Mouse (Mus musculus) CH12.LX (cell line): Measurements from ENCODE around the gene Wwc2. TPM values are rescaled to one million over a fixed set of nuclear protein-coding genes. Genes with fewer than 3 reads are reported as not detected.

Experiments used
- DNase-seq: peaks from one replicate; pipeline ENCODE4 v3.0.0-alpha.2; 2013; ENCODE audit errors: extremely low read depth
- H3K27ac ChIP-seq: 2 replicates; pipeline ENCODE4 v1.5.1; 2012; ENCODE audit warnings: low read depth, mild to moderate bottlenecking, control low read depth, moderate library complexity; ENCODE audit not compliant: insufficient read depth
- H3K27me3 ChIP-seq: replicated peaks from 2 replicates; pipeline ENCODE3; 2012; ENCODE audit warnings: inconsistent platforms
- H3K36me3 ChIP-seq, 2 experiments: replicated peaks in 1 of 2; 2 replicates each; pipeline versions ENCODE3 to v1.6.1; 2012; ENCODE audit warnings: inconsistent platforms in 1 of 2, low read length in 1 of 2, mild to moderate bottlenecking in 1 of 2, mixed read lengths in 1 of 2, moderate library complexity in 1 of 2; ENCODE audit not compliant: control insufficient read depth in 1 of 2, insufficient read depth in 1 of 2
- H3K4me1 ChIP-seq, 2 experiments: 2 replicates each; pipeline ENCODE4 v1.6.1; 2012; ENCODE audit warnings: inconsistent platforms in 1 of 2, moderate library complexity in 1 of 2; ENCODE audit not compliant: insufficient read depth in 2 of 2, control insufficient read depth in 1 of 2
- H3K4me2 ChIP-seq: 2 replicates; pipeline ENCODE4 v1.6.1; 2012; ENCODE audit warnings: low read depth, mild to moderate bottlenecking, control low read depth; ENCODE audit not compliant: poor library complexity, insufficient read depth, severe bottlenecking
- H3K4me3 ChIP-seq, 3 experiments: fragments of 150-350 bp in 1 of 3; sonication (generic) in 1 of 3; replicated peaks in 1 of 3; 2 replicates each; pipeline versions ENCODE3 to v1.5.1; 2011 to 2012; ENCODE audit warnings: low read depth in 2 of 3, low read length in 2 of 3, mild to moderate bottlenecking in 2 of 3, moderate library complexity in 2 of 3, control low read depth in 1 of 3, improper control_type of control experiment in 1 of 3, inconsistent platforms in 1 of 3, mixed read lengths in 1 of 3; ENCODE audit not compliant: poor library complexity in 1 of 3
- H3K79me2 ChIP-seq: replicated peaks from 2 replicates; pipeline ENCODE4 v1.6.1; 2012; ENCODE audit warnings: mild to moderate bottlenecking, moderate library complexity; ENCODE audit not compliant: control insufficient read depth, poor library complexity, insufficient read depth, severe bottlenecking; ENCODE audit errors: extremely low read depth
- H3K9ac ChIP-seq: 2 replicates; pipeline ENCODE4 v1.6.1; 2012; ENCODE audit warnings: low read depth, mild to moderate bottlenecking, control low read depth, moderate library complexity; ENCODE audit not compliant: insufficient read depth
- H3K9me3 ChIP-seq: replicated peaks from 2 replicates; pipeline ENCODE3; 2012; ENCODE audit warnings: low read length, inconsistent platforms, mixed read lengths
- CHD1 ChIP-seq: IDR thresholded peaks from 2 replicates; pipeline ENCODE4 v1.6.1; 2012; ENCODE audit warnings: low read depth, low read length, improper control_type of control experiment, inconsistent platforms
- CTCF ChIP-seq, 2 experiments: IDR thresholded peaks in 1 of 2; conservative IDR thresholded peaks in 1 of 2; 2 replicates each; pipeline ENCODE4 v1.5.1; 2011 to 2012; ENCODE audit warnings: low read depth in 2 of 2, low read length in 2 of 2, improper control_type of control experiment in 1 of 2, inconsistent platforms in 1 of 2, mild to moderate bottlenecking in 1 of 2, moderate library complexity in 1 of 2
- ETS1 ChIP-seq: conservative IDR thresholded peaks from 2 replicates; pipeline ENCODE4 v1.6.1; 2012; ENCODE audit warnings: low read depth, mild to moderate bottlenecking, inconsistent platforms, low read length, improper control_type of control experiment, moderate library complexity
- IRF4 ChIP-seq: IDR thresholded peaks from 2 replicates; pipeline ENCODE4 v1.6.1; 2014; ENCODE audit warnings: low read depth, mild to moderate bottlenecking, inconsistent platforms, low read length, improper control_type of control experiment
- MEF2A ChIP-seq: IDR thresholded peaks from 2 replicates; pipeline ENCODE4 v1.6.1; 2014; ENCODE audit warnings: low read depth, mild to moderate bottlenecking, inconsistent platforms, low read length, improper control_type of control experiment, borderline replicate concordance
- NELFE ChIP-seq: IDR thresholded peaks from 2 replicates; pipeline ENCODE4 v1.6.1; 2011; ENCODE audit warnings: low read depth, low read length, improper control_type of control experiment
- PAX5 ChIP-seq: IDR thresholded peaks from 2 replicates; pipeline ENCODE4 v1.6.1; 2012; ENCODE audit warnings: low read length, inconsistent platforms, mixed read lengths
- SIN3A ChIP-seq: IDR thresholded peaks from 2 replicates; pipeline ENCODE4 v1.6.1; 2012; ENCODE audit warnings: low read length, improper control_type of control experiment, inconsistent platforms
- SMC3 ChIP-seq: IDR thresholded peaks from 2 replicates; pipeline ENCODE4 v1.6.1; 2011; ENCODE audit warnings: low read depth, low read length, improper control_type of control experiment
- TCF12 ChIP-seq: IDR thresholded peaks from 2 replicates; pipeline ENCODE4 v1.6.1; 2014; ENCODE audit warnings: low read depth, mild to moderate bottlenecking, inconsistent platforms, low read length, improper control_type of control experiment
- USF2 ChIP-seq: conservative IDR thresholded peaks from 2 replicates; pipeline ENCODE4 v1.6.1; 2011; ENCODE audit warnings: low read depth, low read length, improper control_type of control experiment
- ZMIZ1 ChIP-seq: IDR thresholded peaks from 2 replicates; pipeline ENCODE4 v1.6.1; 2012; ENCODE audit warnings: low read depth, mild to moderate bottlenecking, inconsistent platforms, low read length, improper control_type of control experiment
- dilution Hi-C: fragments of 300-500 bp; cut with MboI; formaldehyde crosslinking; loops from 2 replicates; pipeline ENCODE4 v1.14.3; 2020; ENCODE audit warnings: low sequenced_read_pairs; ENCODE audit not compliant: extremely low pct_unique_long_range_greater_than_20kb, extremely low pct_ligation_motif_present
- in situ Hi-C: fragments of 300-500 bp; cut with MboI; formaldehyde crosslinking; loops from 3 replicates; pipeline ENCODE4 v1.14.3; 2019; ENCODE audit warnings: low sequenced_read_pairs, low pct_ligation_motif_present, low pct_unique_long_range_greater_than_20kb, mixed read lengths
- polyA plus RNA-seq: library from polyadenylated mRNA; unstranded; fragments of >175 nt; gene quantifications from 2 replicates; pipeline ENCODE4 v1.2.1, GENCODE M21; 2012; ENCODE audit warnings: low read depth; ENCODE audit not compliant: insufficient read length
- total RNA-seq, 2 experiments: library from RNA; depleted of rRNA; stranded (reverse); fragments of 300-350 nt in 1 of 2; fragments of >200 nt in 1 of 2; gene quantifications; 2 replicates each; pipeline ENCODE4 v1.2.3; 2012 to 2014

The Wwc2 gene
- total RNA-seq (2012; rRNA removed) = 0.04 TPM in 2 replicates
- 0.32 and 0.38 TPM in 2 replicates for total RNA-seq (2014; rRNA removed)
- polyA plus RNA-seq = 0.80 and 1.1 TPM in 2 replicates

DNA sequence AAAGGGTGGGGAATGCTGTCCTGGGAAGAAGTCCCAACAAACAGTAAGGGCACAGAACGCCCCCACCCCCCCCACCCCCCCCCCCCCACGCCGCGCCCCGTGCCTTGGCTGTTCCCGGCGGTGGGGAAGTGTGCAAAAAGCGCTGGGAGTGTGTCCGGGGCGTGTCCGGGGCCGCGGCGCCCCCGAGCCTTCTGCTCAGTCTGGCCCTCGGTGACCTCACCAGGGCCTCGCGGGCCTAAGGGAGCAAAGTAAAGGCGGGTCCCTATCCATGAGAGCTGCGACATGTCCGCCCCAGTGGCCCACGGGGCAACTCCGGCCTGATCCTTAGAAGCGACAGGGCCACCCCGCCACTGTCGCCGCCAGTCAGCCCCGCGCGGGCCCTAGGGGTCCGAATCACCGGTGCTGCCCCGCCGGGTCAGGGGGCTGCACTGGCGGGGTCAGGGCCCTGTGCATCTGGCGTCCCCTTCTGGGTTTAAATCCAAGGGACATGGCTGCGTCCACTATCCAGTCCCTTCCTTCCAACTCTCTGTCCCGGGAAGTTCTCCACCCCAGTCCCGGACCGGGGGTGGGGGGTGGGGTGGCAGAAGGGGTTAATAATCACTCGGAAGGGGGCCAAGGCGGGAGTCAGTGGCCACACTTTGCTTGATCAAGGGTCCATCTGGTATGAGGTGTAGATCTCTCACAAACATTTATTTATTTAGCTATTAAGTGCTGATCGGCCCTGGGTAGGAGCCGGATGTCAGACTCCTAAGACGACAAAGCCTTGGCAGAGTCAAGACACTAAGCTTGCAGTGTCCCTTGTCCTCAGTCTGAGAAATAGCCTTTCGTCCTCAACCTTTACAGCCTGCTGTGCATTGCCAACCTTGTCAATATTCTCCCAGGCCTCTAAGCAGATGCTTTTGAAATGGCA lies at the start of gene Wwc2:
Gene Wwc2, minus strand, starts transcription at position 14 of the 910 bp plus-strand sequence.
- in situ Hi-C loops = no loop called here
- H3K9me3 ChIP-seq = no peaks in the 10 kb centered on the region
- dilution Hi-C loops = no loop called here
- H3K79me2 ChIP-seq = no peaks in the 10 kb centered on the region
- TF ChIP-seq MEF2A = no peak
- no peak for TF ChIP-seq SMC3
- TF ChIP-seq CTCF (conservative IDR thresholded peaks at IDR 0.05 in 1 of 2, IDR thresholded peaks at IDR 0.05 in 1 of 2; ENCODE audit: low read depth in 2 of 2, low read length in 2 of 2) = no peak
- no peak for TF ChIP-seq ETS1
- TF ChIP-seq USF2 = no peak
- TF ChIP-seq ZMIZ1 = no peak
- no peak for TF ChIP-seq PAX5
- no peak for TF ChIP-seq TCF12
- TF ChIP-seq NELFE = no peak
- no peaks in the 10 kb centered on the region for H3K36me3 ChIP-seq
- no peak for DNase-seq
- no peak within 1 kb of the TSS for H3K9ac ChIP-seq
- H3K27me3 ChIP-seq = peaks cover 4% of the 10 kb centered on the region
- H3K4me1 ChIP-seq = peaks cover 0 to 7% of the 10 kb centered on the region in 2 experiments; a peak in 2 of 4 replicates
- no peak within 1 kb of the TSS for H3K4me2 ChIP-seq
- no peak within 1 kb of the TSS for H3K27ac ChIP-seq
- peak within 1 kb of the TSS in 1 of 3 experiments; percentile 60 for H3K4me3 ChIP-seq

GRCm38 (mm10) chr8:48038261-48038934 lies 47.7 kb upstream of the Wwc2 start:
- Histone ChIP-seq H3K9me3 (no peaks in the 10 kb centered on the region), H3K4me2 (no peak overlapping the region), H3K4me1 (no peaks in the 10 kb centered on the region), H3K79me2 (no peaks in the 10 kb centered on the region), H3K27ac (no peak overlapping the region)
- in situ Hi-C loops = no loop called here
- TF ChIP-seq TCF12 (no peak), ETS1 (no peak), IRF4 (no peak), CHD1 (no peak), SIN3A (no peak)
- TF ChIP-seq, all 38 proteins: peak for 0
- no peak for DNase-seq
- no peak overlapping the region for H3K4me3 ChIP-seq
- dilution Hi-C loops = no loop called here
- no peaks in the 10 kb centered on the region for H3K27me3 ChIP-seq
- no peaks in the 10 kb centered on the region for H3K36me3 ChIP-seq
- no peak overlapping the region for H3K9ac ChIP-seq
